Mouse (Mus musculus) MEL (cell line): ENCODE results near the gene Lgi1. TPM values are rescaled to one million over a fixed set of nuclear protein-coding genes. Genes with fewer than 3 reads are reported as not detected.

Experiments used
- DNase-seq: peaks from one replicate; pipeline ENCODE4 v3.0.0; 2011; ENCODE audit warnings: low read depth, low spot score
- H3K27ac ChIP-seq: 2 replicates; pipeline ENCODE4 v1.5.1; 2012; ENCODE audit warnings: low read depth, mild to moderate bottlenecking, control low read depth, low read length, moderate library complexity; ENCODE audit not compliant: control insufficient read depth
- H3K27me3 ChIP-seq, 2 experiments: fragments of 150-350 bp in 1 of 2; sonication (generic) in 1 of 2; 2 replicates each; pipeline ENCODE4 v1.6.1; 2012; ENCODE audit warnings: low read length in 2 of 2, mild to moderate bottlenecking in 2 of 2, improper control_type of control experiment in 1 of 2, moderate library complexity in 1 of 2; ENCODE audit not compliant: insufficient read depth in 2 of 2, control insufficient read depth in 1 of 2
- H3K36me3 ChIP-seq, 2 experiments: 2 replicates each; pipeline ENCODE4 v1.6.1; 2012 to 2014; ENCODE audit warnings: low read length in 2 of 2, improper control_type of control experiment in 1 of 2, inconsistent platforms in 1 of 2, mild to moderate bottlenecking in 1 of 2; ENCODE audit not compliant: insufficient read depth in 2 of 2, control insufficient read depth in 1 of 2
- H3K4me1 ChIP-seq, 2 experiments: fragments of 150-350 bp in 1 of 2; sonication (generic) in 1 of 2; 2 replicates each; pipeline ENCODE4 v1.6.1; 2012; ENCODE audit warnings: low read length in 2 of 2, improper control_type of control experiment in 1 of 2, mild to moderate bottlenecking in 1 of 2; ENCODE audit not compliant: insufficient read depth in 2 of 2, control insufficient read depth in 1 of 2
- H3K4me3 ChIP-seq, 2 experiments: fragments of 150-350 bp in 1 of 2; sonication (generic) in 1 of 2; 2 replicates each; pipeline ENCODE4 v1.5.1; 2012; ENCODE audit warnings: low read depth in 2 of 2, low read length in 2 of 2, mild to moderate bottlenecking in 2 of 2, moderate library complexity in 2 of 2, control low read depth in 1 of 2, improper control_type of control experiment in 1 of 2; ENCODE audit not compliant: control insufficient read depth in 1 of 2, insufficient read depth in 1 of 2
- H3K79me2 ChIP-seq: 2 replicates; pipeline ENCODE4 v1.6.1; 2012; ENCODE audit warnings: mild to moderate bottlenecking, low read length, moderate library complexity; ENCODE audit not compliant: control insufficient read depth, poor library complexity, insufficient read depth
- H3K9ac ChIP-seq: 2 replicates; pipeline ENCODE4 v1.6.1; 2012; ENCODE audit warnings: low read depth, mild to moderate bottlenecking, control low read depth, low read length, moderate library complexity; ENCODE audit not compliant: control insufficient read depth, poor library complexity, severe bottlenecking
- H3K9me3 ChIP-seq: fragments of 150-350 bp; sonication (generic); replicated peaks from 2 replicates; pipeline ENCODE4 v1.6.1; 2012; ENCODE audit warnings: mild to moderate bottlenecking, low read length, improper control_type of control experiment, moderate library complexity; ENCODE audit not compliant: insufficient read depth
- BHLHE40 ChIP-seq: IDR thresholded peaks from 2 replicates; pipeline ENCODE4 v1.6.1; 2012; ENCODE audit warnings: low read depth, mild to moderate bottlenecking, inconsistent platforms, low read length, improper control_type of control experiment, borderline replicate concordance
- CHD2 ChIP-seq: IDR thresholded peaks from 2 replicates; pipeline ENCODE4 v1.6.1; 2011; ENCODE audit warnings: low read length, improper control_type of control experiment
- CTCF ChIP-seq, 3 experiments: IDR thresholded peaks in 2 of 3; conservative IDR thresholded peaks in 1 of 3; 2 replicates each; pipeline ENCODE4 v1.5.1; 2011 to 2012; ENCODE audit warnings: low read length in 3 of 3, low read depth in 2 of 3, mild to moderate bottlenecking in 2 of 3, improper control_type of control experiment in 1 of 3, inconsistent platforms in 1 of 3, mixed read lengths in 1 of 3, moderate library complexity in 1 of 3; ENCODE audit not compliant: control insufficient read depth in 1 of 3, insufficient read depth in 1 of 3, poor library complexity in 1 of 3, severe bottlenecking in 1 of 3
- ETS1 ChIP-seq: IDR thresholded peaks from 2 replicates; pipeline ENCODE4 v1.6.1; 2012; ENCODE audit warnings: low read depth, mild to moderate bottlenecking, inconsistent platforms, low read length, improper control_type of control experiment, moderate library complexity
- GABPA ChIP-seq: IDR thresholded peaks from 2 replicates; pipeline ENCODE4 v1.6.1; 2012; ENCODE audit warnings: low read depth, mild to moderate bottlenecking, inconsistent platforms, low read length, improper control_type of control experiment, moderate library complexity
- HCFC1 ChIP-seq: IDR thresholded peaks from 2 replicates; pipeline ENCODE4 v1.6.1; 2012; ENCODE audit warnings: low read depth, mild to moderate bottlenecking, inconsistent platforms, low read length, improper control_type of control experiment, moderate library complexity
- JUND ChIP-seq: IDR thresholded peaks from 2 replicates; pipeline ENCODE4 v1.6.1; 2011; ENCODE audit warnings: low read depth, mild to moderate bottlenecking, improper control_type of control experiment, low read length
- MAZ ChIP-seq: IDR thresholded peaks from 2 replicates; pipeline ENCODE4 v1.6.1; 2012; ENCODE audit warnings: low read depth, mild to moderate bottlenecking, inconsistent platforms, low read length, improper control_type of control experiment
- MEF2A ChIP-seq: IDR thresholded peaks from 2 replicates; pipeline ENCODE4 v1.6.1; 2014; ENCODE audit warnings: low read depth, mild to moderate bottlenecking, inconsistent platforms, low read length, improper control_type of control experiment; ENCODE audit not compliant: poor library complexity, insufficient replicate concordance, severe bottlenecking; ENCODE audit errors: extremely low read depth
- MXI1 ChIP-seq: IDR thresholded peaks from 2 replicates; pipeline ENCODE4 v1.6.1; 2011; ENCODE audit warnings: mild to moderate bottlenecking, low read depth, low read length, improper control_type of control experiment
- MYB ChIP-seq: IDR thresholded peaks from 2 replicates; pipeline ENCODE4 v1.6.1; 2011; ENCODE audit warnings: mild to moderate bottlenecking, low read depth, low read length, improper control_type of control experiment
- NELFE ChIP-seq: IDR thresholded peaks from 2 replicates; pipeline ENCODE4 v1.6.1; 2011; ENCODE audit warnings: low read depth, low read length, improper control_type of control experiment
- NRF1 ChIP-seq: IDR thresholded peaks from 2 replicates; pipeline ENCODE4 v1.6.1; 2014; ENCODE audit warnings: low read depth, mild to moderate bottlenecking, inconsistent platforms, low read length, improper control_type of control experiment, moderate library complexity; ENCODE audit not compliant: poor library complexity, insufficient read depth, severe bottlenecking
- POLR2AphosphoS5 ChIP-seq: IDR thresholded peaks from 2 replicates; pipeline ENCODE4 v1.6.1; 2012; ENCODE audit warnings: low read depth, borderline replicate concordance, mild to moderate bottlenecking, inconsistent platforms, low read length, moderate library complexity, mixed read lengths
- RAD21 ChIP-seq: IDR thresholded peaks from 2 replicates; pipeline ENCODE4 v1.6.1; 2011; ENCODE audit warnings: mild to moderate bottlenecking, low read depth, low read length, improper control_type of control experiment
- RCOR1 ChIP-seq: IDR thresholded peaks from 2 replicates; pipeline ENCODE4 v1.6.1; 2012; ENCODE audit warnings: low read depth, mild to moderate bottlenecking, inconsistent platforms, low read length, improper control_type of control experiment
- SIN3A ChIP-seq: IDR thresholded peaks from 2 replicates; pipeline ENCODE4 v1.6.1; 2012; ENCODE audit warnings: low read length, improper control_type of control experiment, inconsistent platforms
- SMC3 ChIP-seq: IDR thresholded peaks from 2 replicates; pipeline ENCODE4 v1.6.1; 2011; ENCODE audit warnings: low read depth, low read length, improper control_type of control experiment
- TAL1 ChIP-seq: IDR thresholded peaks from 2 replicates; pipeline ENCODE4 v1.6.1; 2012; ENCODE audit warnings: mild to moderate bottlenecking, inconsistent platforms, low read length, moderate library complexity, mixed read lengths
- TBP ChIP-seq: IDR thresholded peaks from 2 replicates; pipeline ENCODE4 v1.8.0; 2011; ENCODE audit warnings: low read depth, low read length, improper control_type of control experiment
- TCF12 ChIP-seq: IDR thresholded peaks from 2 replicates; pipeline ENCODE4 v1.6.1; 2014; ENCODE audit warnings: low read depth, mild to moderate bottlenecking, inconsistent platforms, low read length, improper control_type of control experiment, moderate library complexity
- USF1 ChIP-seq: IDR thresholded peaks from 2 replicates; pipeline ENCODE4 v1.6.1; 2014; ENCODE audit warnings: low read depth, mild to moderate bottlenecking, inconsistent platforms, low read length, improper control_type of control experiment, moderate library complexity
- ZC3H11A ChIP-seq: IDR thresholded peaks from 2 replicates; pipeline ENCODE4 v1.6.1; 2012; ENCODE audit warnings: low read depth, mild to moderate bottlenecking, inconsistent platforms, low read length, improper control_type of control experiment
- ZKSCAN1 ChIP-seq: IDR thresholded peaks from 2 replicates; pipeline ENCODE4 v1.6.1; 2012; ENCODE audit warnings: low read depth, mild to moderate bottlenecking, inconsistent platforms, low read length, improper control_type of control experiment, moderate library complexity
- ZNF384 ChIP-seq: IDR thresholded peaks from 2 replicates; pipeline ENCODE4 v1.6.1; 2012; ENCODE audit warnings: low read depth, mild to moderate bottlenecking, inconsistent platforms, low read length, improper control_type of control experiment
- polyA plus RNA-seq, 2 experiments: library from polyadenylated mRNA; stranded (reverse) in 1 of 2; unstranded in 1 of 2; fragments of >175 nt in 1 of 2; fragments of >200 nt in 1 of 2; gene quantifications; 2 replicates each; pipeline versions ENCODE4 v1.2.1 to v1.2.4; 2012; ENCODE audit warnings: low replicate concordance in 2 of 2, low read depth in 1 of 2; ENCODE audit not compliant: insufficient read length in 2 of 2, insufficient read depth in 1 of 2, missing spikeins in 1 of 2
- total RNA-seq: library from RNA; depleted of rRNA; stranded (reverse); fragments of 300-350 nt; gene quantifications from 2 replicates; pipeline ENCODE4 v1.2.3, GENCODE M21; 2012

The Lgi1 gene
- total and polyA plus RNA-seq, 3 experiments = 0.01 TPM; not detected in 2

DNA sequence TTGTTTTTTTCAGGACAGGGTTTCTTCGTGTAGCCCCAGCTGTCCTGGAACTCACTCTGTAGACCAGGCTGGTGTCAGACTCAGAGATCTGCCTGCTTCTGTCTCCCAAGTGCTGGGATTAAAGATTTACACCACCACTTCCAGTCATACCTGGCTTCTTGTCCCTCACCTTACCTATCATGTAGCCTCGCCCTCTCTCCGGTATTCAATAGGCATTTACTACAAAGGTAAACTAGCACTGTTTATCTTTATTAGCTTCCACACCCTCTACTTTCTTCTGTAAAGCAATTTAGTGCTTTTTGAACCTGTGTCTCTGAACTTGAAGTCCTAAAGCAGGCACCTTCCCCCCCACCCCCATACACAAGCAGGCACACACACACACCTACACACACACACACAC is 87.4 kb downstream of the Lgi1 start:
- Histone ChIP-seq H3K4me1 (peaks cover 0 to 8% of the 10 kb centered on the region in 2 experiments; a peak in 3 of 4 replicates), H3K4me3 (no peak overlapping the region), H3K27ac (no peak overlapping the region), H3K36me3 (peaks cover 0 to 9% of the 10 kb centered on the region in 2 experiments; a peak in 2 of 4 replicates), H3K79me2 (no peaks in the 10 kb centered on the region), H3K27me3 (no peaks in the 10 kb centered on the region; a peak in 1 of 4 replicates), H3K9ac (no peak overlapping the region), H3K9me3 (no peaks in the 10 kb centered on the region)
- no peak for DNase-seq
- TF ChIP-seq CHD2 (no peak), SMC3 (no peak), BHLHE40 (no peak), ZNF384 (no peak), MAZ (no peak), ETS1 (no peak), ZKSCAN1 (no peak), USF1 (no peak), TAL1 (no peak), TBP (no peak), POLR2AphosphoS5 (no peak)

DNA sequence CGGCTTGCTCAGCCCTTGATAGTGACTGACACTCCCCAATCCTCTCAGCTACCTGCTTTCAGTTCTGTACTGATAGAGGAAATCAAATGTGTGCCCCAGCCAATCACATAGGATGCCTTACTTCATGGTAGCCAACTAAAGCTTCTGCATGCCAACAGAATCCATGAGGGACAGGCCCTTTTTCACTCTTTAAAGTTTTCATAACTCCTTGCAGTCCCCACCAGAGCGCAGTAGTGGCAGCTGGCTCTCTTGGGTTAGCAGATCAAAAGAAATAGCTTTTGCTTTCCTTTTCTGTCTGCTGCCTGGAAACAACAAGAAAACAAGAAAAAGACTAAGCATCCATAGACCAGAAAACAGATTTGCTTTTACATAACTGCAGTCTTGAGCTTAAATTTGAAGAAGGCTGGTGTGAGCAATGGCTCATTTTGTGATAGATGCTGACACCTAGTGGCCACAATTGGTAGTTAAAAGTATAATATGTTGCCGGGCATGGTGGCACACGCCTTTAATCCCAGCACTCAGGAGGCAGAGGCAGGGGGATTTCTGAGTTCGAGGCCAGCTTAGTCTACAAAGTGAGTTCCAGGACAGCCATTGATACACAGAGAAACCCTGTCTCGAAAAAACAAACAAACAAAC is 88.3 kb downstream of the Lgi1 start:
- Histone ChIP-seq H3K79me2 (no peaks in the 10 kb centered on the region), H3K9me3 (no peaks in the 10 kb centered on the region), H3K4me3 (no peak overlapping the region), H3K27me3 (no peaks in the 10 kb centered on the region; a peak in 1 of 4 replicates), H3K27ac (no peak overlapping the region), H3K36me3 (peaks cover 0 to 9% of the 10 kb centered on the region in 2 experiments; a peak in 2 of 4 replicates), H3K9ac (no peak overlapping the region), H3K4me1 (peaks cover 0 to 8% of the 10 kb centered on the region in 2 experiments; a peak in 3 of 4 replicates)
- peak; percentile 72 for DNase-seq
- TF ChIP-seq GABPA (peak; percentile 36; the same call in 1 of the 2 replicates), MEF2A (no peak), CHD2 (no peak), SIN3A (no peak), NELFE (no peak), TCF12 (no peak), MXI1 (no peak), NRF1 (no peak), BHLHE40 (no peak), JUND (no peak), ZC3H11A (peak; percentile 74), MYB (no peak), RAD21 (peak; percentile 82), ZKSCAN1 (no peak), HCFC1 (no peak), CTCF (IDR thresholded peaks at IDR 0.05 in 2 of 3, conservative IDR thresholded peaks at IDR 0.05 in 1 of 3; ENCODE audit: control insufficient read depth in 1 of 3, insufficient read depth in 1 of 3, low read depth in 2 of 3, low read length in 3 of 3, poor library complexity in 1 of 3, severe bottlenecking in 1 of 3) (peak; percentile 34 to 76 (median 48)), SMC3 (peak; percentile 72), POLR2AphosphoS5 (no peak), RCOR1 (no peak)
